Mouse (Mus musculus): ENCODE results near the gene Cnr2.

DNA sequence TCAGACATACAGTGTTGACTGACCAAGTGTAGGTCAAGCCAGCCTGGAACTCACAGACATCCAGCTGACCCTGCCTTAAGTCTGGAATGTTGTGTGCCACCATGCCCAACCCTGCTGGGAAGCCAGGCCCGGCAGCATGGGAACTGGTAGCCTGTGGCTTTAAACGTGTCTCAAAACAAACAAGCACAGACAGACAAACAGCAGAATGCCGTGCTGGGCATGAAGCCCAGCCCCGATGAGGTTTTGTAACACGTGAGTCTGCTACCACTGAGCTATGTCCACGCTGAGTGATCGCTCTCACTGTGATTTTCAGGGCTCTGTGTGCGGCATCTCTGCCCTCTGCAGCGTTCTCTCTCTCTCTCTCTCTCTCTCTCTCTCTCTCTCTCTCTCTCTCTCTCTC, 60.7 kb downstream of the Cnr2 start:
- TF ChIP-seq CTCF (IDR thresholded peaks at IDR 0.05; ENCODE audit: low read depth) (no peak), EP300 (IDR thresholded peaks at IDR 0.05; ENCODE audit: low read depth) (no peak)

Measured in liver, postnatal 0 days (tissue).